Mouse (Mus musculus) kidney, embryonic 14.5 days (tissue): ENCODE data around the gene Dusp23. TPM values are rescaled to one million over a fixed set of nuclear protein-coding genes. Genes with fewer than 3 reads are reported as not detected.
A peak's percentile ranks its signal among the peaks of the same experiment; 100 is the strongest.

Experiments
- ATAC-seq: fragments of 200-750 bp; cut with Nextera tagmentation; 2 replicates; pipeline ENCODE4 v1.8.0; 2017; ENCODE audit warnings: moderate number of reproducible peaks, mild to moderate bottlenecking, moderate TSS enrichment, moderate library complexity; ENCODE audit not compliant: low FRiP score, low TSS enrichment
- H3K27ac ChIP-seq: fragments of 300-500 bp; sonication (generic); 2 replicates; pipeline ENCODE4 v1.5.1; 2014; ENCODE audit warnings: low read depth, mild to moderate bottlenecking, low read length, moderate library complexity, mixed read lengths
- H3K27me3 ChIP-seq: fragments of 300-500 bp; sonication (generic); 2 replicates; pipeline ENCODE4 v1.6.1; 2014; ENCODE audit warnings: mild to moderate bottlenecking, low read length; ENCODE audit not compliant: control insufficient read depth, insufficient read depth
- H3K36me3 ChIP-seq: fragments of 300-500 bp; sonication (generic); 2 replicates; pipeline ENCODE4 v1.6.1; 2014; ENCODE audit warnings: low read length, mixed read lengths; ENCODE audit not compliant: control insufficient read depth, insufficient read depth
- H3K4me1 ChIP-seq: fragments of 300-500 bp; sonication (generic); 2 replicates; pipeline ENCODE4 v1.6.1; 2014; ENCODE audit warnings: low read length, mixed read lengths; ENCODE audit not compliant: control insufficient read depth, insufficient read depth
- H3K4me2 ChIP-seq: fragments of 300-500 bp; sonication (generic); replicated peaks from 2 replicates; pipeline ENCODE4 v1.6.1; 2014; ENCODE audit warnings: low read depth, mild to moderate bottlenecking, low read length
- H3K4me3 ChIP-seq: fragments of 300-500 bp; sonication (generic); 2 replicates; pipeline ENCODE4 v1.5.1; 2014; ENCODE audit warnings: mild to moderate bottlenecking, low read length
- H3K9ac ChIP-seq: fragments of 300-500 bp; sonication (generic); 2 replicates; pipeline ENCODE4 v1.6.1; 2014; ENCODE audit warnings: low read depth, mild to moderate bottlenecking, low read length, moderate library complexity
- H3K9me3 ChIP-seq: fragments of 300-500 bp; sonication (generic); 2 replicates; pipeline ENCODE4 v1.6.1; 2016; ENCODE audit warnings: low read length; ENCODE audit not compliant: control insufficient read depth
- WGBS: fragments of 180-500 bp; shearing (Covaris S2); extraction: QIAGEN DNeasy Blood & Tissue Kit; methylation state at CpG from one replicate; pipeline ENCODE4 v1.1.7; 2014; 5-methylcytosine and 5-hydroxymethylcytosine counted together
- polyA plus RNA-seq: library from polyadenylated mRNA; unstranded; fragments of >200 nt; fragmentation: Nextera tagmentation; extraction: Ambion mirVana; gene quantifications from 2 replicates; pipeline ENCODE4 v1.2.1, GENCODE M21; 2014

Dusp23 gene
- polyA plus RNA-seq, 1 experiment from 2014 or later: 17.0 TPM

DNA sequence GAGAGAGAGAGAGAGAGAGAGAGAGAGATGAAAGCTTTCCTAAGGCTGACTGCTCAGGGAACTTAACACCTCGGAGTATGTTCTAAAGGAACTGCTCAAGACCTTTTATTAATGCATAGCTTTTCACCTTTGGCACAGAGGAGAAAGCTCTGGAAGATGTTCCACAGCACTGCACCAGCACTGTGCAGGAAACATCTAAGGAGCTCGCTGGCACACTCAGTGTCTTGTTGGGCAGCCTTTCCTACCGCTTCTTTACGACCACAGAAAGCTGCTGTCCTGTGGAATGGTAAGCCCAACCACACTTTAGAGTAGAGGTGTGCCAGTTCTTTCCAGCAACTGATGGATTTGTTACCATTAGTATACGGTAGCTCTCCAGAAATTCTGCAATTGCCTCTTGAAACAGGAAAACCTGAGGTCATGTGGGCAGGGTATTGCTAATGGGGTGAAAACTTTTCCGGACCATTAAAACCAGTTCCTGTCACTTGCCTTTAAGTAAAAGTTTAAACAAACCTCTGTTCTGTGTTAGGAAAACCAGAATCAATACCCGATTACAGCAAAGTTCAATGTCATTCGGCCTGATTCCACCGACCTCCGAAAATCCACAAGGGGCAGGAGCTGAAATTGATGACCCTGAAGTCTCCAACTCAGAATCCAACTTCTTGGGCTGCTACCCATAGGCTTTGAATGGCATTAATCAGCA is 18.7 kb upstream of the Dusp23 start:
- no peak overlapping the region for H3K9ac ChIP-seq
- H3K27ac ChIP-seq: no peak overlapping the region
- WGBS: 37% methylated on average over 10 of the region's 10 CpGs
- no peak overlapping the region for H3K4me2 ChIP-seq
- H3K36me3 ChIP-seq: no peaks in the 10 kb centered on the region
- no peaks in the 10 kb centered on the region for H3K4me1 ChIP-seq
- H3K9me3 ChIP-seq: no peaks in the 10 kb centered on the region
- ATAC-seq: peak; percentile 56; the same call in 1 of the 2 replicates
- no peaks in the 10 kb centered on the region; the same call in 1 of the 2 replicates for H3K27me3 ChIP-seq
- H3K4me3 ChIP-seq: no peak overlapping the region

- H3K9ac ChIP-seq: no peak overlapping the region
- ATAC-seq: peak; percentile 41
- H3K4me2 ChIP-seq: no peak overlapping the region
- no peaks in the 10 kb centered on the region for H3K4me1 ChIP-seq
- H3K9me3 ChIP-seq: no peaks in the 10 kb centered on the region
- no peak overlapping the region for H3K27ac ChIP-seq
- 42% methylated on average over 8 of the region's 8 CpGs for WGBS
- H3K36me3 ChIP-seq: no peaks in the 10 kb centered on the region
- no peak overlapping the region for H3K4me3 ChIP-seq
- H3K27me3 ChIP-seq: no peaks in the 10 kb centered on the region
These were observed 17.9 kb upstream of the Dusp23 start for GRCm38 (mm10) chr1:172650519-172651287.

DNA sequence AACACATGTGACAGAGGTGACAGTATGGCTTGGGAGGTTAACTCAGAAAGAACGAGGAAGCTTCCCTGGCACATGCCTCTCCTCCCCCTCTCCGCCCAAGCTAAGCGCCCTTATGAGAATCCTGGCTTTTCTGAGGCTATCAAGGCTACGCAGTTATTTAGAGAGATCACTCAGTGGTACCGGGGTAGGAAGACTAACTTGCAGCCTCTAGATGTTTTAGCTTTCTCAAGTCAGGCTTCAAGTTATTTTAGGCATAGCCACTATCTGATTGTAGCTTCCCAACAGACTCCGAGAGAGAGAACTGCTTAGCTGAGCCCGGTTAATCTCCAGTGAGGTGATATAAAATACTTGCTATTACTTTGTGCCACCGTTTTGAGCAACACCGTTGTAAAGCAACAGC is 16.6 kb upstream of the Dusp23 start:
- Histone ChIP-seq H3K36me3 (no peaks in the 10 kb centered on the region), H3K4me3 (no peak overlapping the region), H3K27me3 (no peaks in the 10 kb centered on the region), H3K9ac (no peak overlapping the region), H3K4me1 (no peaks in the 10 kb centered on the region), H3K27ac (no peak overlapping the region), H3K9me3 (no peaks in the 10 kb centered on the region), H3K4me2 (no peak overlapping the region)
- WGBS: 80% methylated on average over 9 of the region's 9 CpGs
- no peak for ATAC-seq

- H3K9me3 ChIP-seq: no peaks in the 10 kb centered on the region
- no peak overlapping the region for H3K9ac ChIP-seq
- no peak for ATAC-seq
- WGBS: 31% methylated on average over 4 of the region's 4 CpGs
- H3K36me3 ChIP-seq: no peaks in the 10 kb centered on the region
- no peaks in the 10 kb centered on the region for H3K27me3 ChIP-seq
- no peak overlapping the region for H3K4me2 ChIP-seq
- H3K4me3 ChIP-seq: no peak overlapping the region
- no peak overlapping the region for H3K27ac ChIP-seq
- H3K4me1 ChIP-seq: no peaks in the 10 kb centered on the region
These were observed 14.5 kb upstream of the Dusp23 start for GRCm38 (mm10) chr1:172647236-172647635.

- Histone ChIP-seq H3K9me3 (no peaks in the 10 kb centered on the region), H3K27me3 (no peaks in the 10 kb centered on the region)
- ATAC-seq: no peak
These were observed 6.0 kb upstream of the Dusp23 start for GRCm38 (mm10) chr1:172638781-172639180.

GRCm38 (mm10) chr1:172637801-172638200 is 5.0 kb upstream of the Dusp23 start:
- H3K9me3 ChIP-seq: no peaks in the 10 kb centered on the region
- no peak overlapping the region for H3K4me2 ChIP-seq
- no peak overlapping the region for H3K4me3 ChIP-seq
- ATAC-seq: no peak
- H3K27ac ChIP-seq: no peak overlapping the region
- H3K27me3 ChIP-seq: no peaks in the 10 kb centered on the region
- H3K4me1 ChIP-seq: peaks cover 9% of the 10 kb centered on the region; the same call in 1 of the 2 replicates
- H3K9ac ChIP-seq: no peak overlapping the region
- H3K36me3 ChIP-seq: no peaks in the 10 kb centered on the region
- 67% methylated on average over 4 of the region's 4 CpGs for WGBS

More at GRCm38 (mm10) chr1:172638781-172639180, 6.0 kb upstream of the Dusp23 start:
- WGBS: 42% methylated on average over 2 of the region's 2 CpGs
- Histone ChIP-seq H3K4me3 (no peak overlapping the region), H3K9ac (no peak overlapping the region), H3K4me2 (no peak overlapping the region), H3K27ac (no peak overlapping the region), H3K36me3 (no peaks in the 10 kb centered on the region), H3K4me1 (peaks cover 9% of the 10 kb centered on the region; the same call in 1 of the 2 replicates)

GRCm38 (mm10) chr1:172636266-172636665 is 3.5 kb upstream of the Dusp23 start:
- 72% methylated on average over 5 of the region's 5 CpGs for WGBS
- H3K9me3 ChIP-seq: no peaks in the 10 kb centered on the region
- ATAC-seq: no peak
- H3K4me3 ChIP-seq: no peak overlapping the region
- H3K4me1 ChIP-seq: peaks cover 9% of the 10 kb centered on the region; the same call in 1 of the 2 replicates
- no peak overlapping the region for H3K27ac ChIP-seq
- H3K36me3 ChIP-seq: no peaks in the 10 kb centered on the region
- H3K4me2 ChIP-seq: no peak overlapping the region
- no peaks in the 10 kb centered on the region for H3K27me3 ChIP-seq
- no peak overlapping the region for H3K9ac ChIP-seq

DNA sequence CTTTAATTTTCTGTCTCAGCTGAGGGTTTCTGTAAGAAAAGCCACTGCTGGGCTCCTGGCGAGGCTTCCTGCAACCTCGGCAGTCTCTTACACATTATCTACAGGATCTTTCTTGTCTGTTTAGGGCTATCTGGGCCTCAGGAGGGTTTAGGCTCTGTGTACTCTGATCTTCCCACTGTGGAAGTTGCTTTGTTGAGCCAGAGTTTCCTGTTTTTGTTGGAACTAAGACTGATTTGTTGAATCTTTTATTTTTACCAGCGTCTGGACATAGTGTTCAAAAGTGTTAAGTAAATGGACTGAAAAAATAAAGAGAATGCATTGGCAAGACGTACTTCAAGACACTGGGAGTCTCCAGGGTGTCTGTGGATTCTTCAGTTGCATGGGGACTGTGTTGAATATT is 2.5 kb upstream of the Dusp23 start:
- Histone ChIP-seq H3K4me3 (no peak overlapping the region), H3K4me1 (peaks cover 9% of the 10 kb centered on the region; the same call in 1 of the 2 replicates), H3K4me2 (no peak overlapping the region), H3K27me3 (no peaks in the 10 kb centered on the region), H3K27ac (no peak overlapping the region), H3K9ac (no peak overlapping the region), H3K9me3 (no peaks in the 10 kb centered on the region), H3K36me3 (no peaks in the 10 kb centered on the region)
- ATAC-seq: no peak
- 28% methylated on average over 4 of the region's 4 CpGs for WGBS

DNA sequence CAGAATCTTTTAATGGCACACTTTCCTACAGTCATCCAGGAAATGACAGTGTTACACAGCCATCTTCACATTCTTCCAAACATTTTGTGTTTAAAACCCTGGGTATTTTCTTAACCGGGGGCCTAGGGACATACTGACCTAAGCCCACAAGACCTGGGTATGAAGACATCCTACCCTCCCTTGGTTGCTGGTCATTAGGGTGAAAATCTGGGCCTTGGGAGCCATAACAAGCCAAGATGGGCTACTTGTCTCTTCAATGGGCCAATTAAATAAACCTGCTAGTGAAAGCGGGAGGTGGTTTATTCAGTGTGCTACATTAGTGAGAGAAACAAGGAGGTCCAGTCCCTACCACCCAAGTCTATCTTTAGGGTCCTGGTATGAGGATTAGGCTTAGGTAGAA is 1.4 kb upstream of the Dusp23 start:
- H3K36me3 ChIP-seq: no peaks in the 10 kb centered on the region
- no peak overlapping the region for H3K9ac ChIP-seq
- ATAC-seq: no peak
- H3K27me3 ChIP-seq: no peaks in the 10 kb centered on the region
- no peak overlapping the region for H3K27ac ChIP-seq
- H3K9me3 ChIP-seq: no peaks in the 10 kb centered on the region
- 87% methylated on average over 2 of the region's 2 CpGs for WGBS
- peaks cover 9% of the 10 kb centered on the region; the same call in 1 of the 2 replicates for H3K4me1 ChIP-seq
- H3K4me3 ChIP-seq: no peak overlapping the region
- H3K4me2 ChIP-seq: no peak overlapping the region
